Mouse (Mus musculus) thymus, adult 2 months (tissue): ENCODE measurements around the gene Lman2. TPM values are rescaled to one million over a fixed set of nuclear protein-coding genes. Genes with fewer than 3 reads are reported as not detected.
A peak's percentile ranks its signal among the peaks of the same experiment; 100 is the strongest.

ENCODE experiments used
- DNase-seq: peaks from one replicate; pipeline ENCODE4 v3.0.0; 2021
- H3K27ac ChIP-seq: fragments of 200-500 bp; 2 replicates; pipeline ENCODE4 v1.5.1; 2012; ENCODE audit warnings: low read length, control low read depth; ENCODE audit not compliant: control insufficient read depth, insufficient read depth
- H3K27me3 ChIP-seq: fragments of 200-500 bp; 2 replicates; pipeline ENCODE4 v1.6.1; 2012; ENCODE audit warnings: mild to moderate bottlenecking, low read length, moderate library complexity, mixed read lengths; ENCODE audit not compliant: control insufficient read depth, insufficient read depth
- H3K36me3 ChIP-seq: fragments of 200-500 bp; 2 replicates; pipeline ENCODE4 v1.6.1; 2012; ENCODE audit warnings: mild to moderate bottlenecking, low read length, moderate library complexity; ENCODE audit not compliant: control insufficient read depth, insufficient read depth
- H3K4me1 ChIP-seq: fragments of 200-500 bp; replicated peaks from 2 replicates; pipeline ENCODE4 v1.6.1; 2012; ENCODE audit warnings: low read length; ENCODE audit not compliant: control insufficient read depth, insufficient read depth
- H3K4me3 ChIP-seq: fragments of 200-500 bp; 2 replicates; pipeline ENCODE4 v1.5.1; 2012; ENCODE audit warnings: mild to moderate bottlenecking, low read length, control low read depth, moderate library complexity; ENCODE audit not compliant: control insufficient read depth, insufficient read depth
- CTCF ChIP-seq: fragments of 200-500 bp; IDR thresholded peaks from 2 replicates; pipeline ENCODE4 v1.5.1; 2012; ENCODE audit warnings: mild to moderate bottlenecking, control low read depth, low read length, moderate library complexity, borderline replicate concordance; ENCODE audit not compliant: control insufficient read depth, poor library complexity, insufficient read depth; ENCODE audit errors: extremely low read depth
- POLR2A ChIP-seq: fragments of 200-500 bp; IDR thresholded peaks from 2 replicates; pipeline ENCODE4 v1.6.1; 2012; ENCODE audit warnings: mild to moderate bottlenecking, low read length, control low read depth, moderate library complexity; ENCODE audit not compliant: control insufficient read depth, poor library complexity, insufficient read depth; ENCODE audit errors: extremely low read depth
- WGBS: fragments of 180-500 bp; shearing (Covaris S2); methylation state at CpG from one replicate; pipeline ENCODE4 v1.1.7; 2018; 5-methylcytosine and 5-hydroxymethylcytosine counted together
- polyA plus RNA-seq: library from polyadenylated mRNA; depleted of rRNA; stranded (reverse); fragments of >200 nt; gene quantifications from 2 replicates; pipeline ENCODE4 v1.2.3, GENCODE M21; 2012; rRNA removed

Gene Lman2
- polyA plus RNA-seq, 1 experiment = 139 TPM

DNA sequence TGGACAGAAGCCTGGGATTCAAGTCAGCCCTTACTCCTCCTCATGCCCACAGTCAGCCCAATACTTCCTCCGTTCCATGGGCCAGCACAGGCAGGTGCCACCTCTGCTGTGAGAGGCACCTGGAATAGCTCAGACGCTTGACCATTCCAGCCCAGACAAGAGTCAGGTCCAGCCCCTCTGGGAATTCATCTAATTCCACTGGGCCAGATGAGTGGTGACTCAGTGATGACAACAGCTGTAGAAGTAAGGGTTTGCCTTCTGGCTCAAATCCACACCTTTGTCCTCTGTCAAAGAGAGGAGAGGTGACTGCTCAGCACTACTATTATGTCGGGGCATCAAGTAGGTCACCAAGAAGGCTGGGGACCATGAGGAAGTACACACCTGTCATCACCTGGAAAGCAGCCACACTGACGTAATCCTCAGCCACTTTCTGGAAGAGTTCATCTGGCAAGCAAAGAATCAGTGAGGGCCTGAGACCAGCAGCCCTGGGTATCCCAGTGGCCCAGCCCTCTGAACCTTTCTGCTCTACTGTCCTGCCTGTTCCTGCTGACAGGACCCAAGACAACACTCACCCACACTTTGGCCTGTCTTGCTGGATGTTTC lies 42.6 kb downstream of the Lman2 start, which contains the start of gene Prelid1:
TSS of gene Prelid1 (plus strand) at position 570 of the 603 bp plus-strand sequence.
- peaks cover 20% of the 10 kb centered on the region for H3K4me1 ChIP-seq
- 96% methylated on average over 4 of the region's 4 CpGs for WGBS
- peak within 1 kb of the TSS; percentile 76 for H3K4me3 ChIP-seq
- H3K27me3 ChIP-seq = no peaks in the 10 kb centered on the region
- DNase-seq = no peak
- TF ChIP-seq POLR2A (no peak), CTCF (no peak)
- peaks cover 16% of the 10 kb centered on the region for H3K36me3 ChIP-seq
- H3K27ac ChIP-seq = no peak within 1 kb of the TSS

- TF ChIP-seq POLR2A (no peak), CTCF (no peak)
- DNase-seq = no peak
- Histone ChIP-seq H3K27me3 (no peaks in the 10 kb centered on the region), H3K36me3 (peaks cover 17% of the 10 kb centered on the region), H3K27ac (no peak overlapping the region), H3K4me3 (no peak overlapping the region), H3K4me1 (peaks cover 19% of the 10 kb centered on the region)
- WGBS = 49% methylated on average over 3 of the region's 3 CpGs
These were observed 44.2 kb downstream of the Lman2 start for GRCm38 (mm10) chr13:55318351-55318750.

DNA sequence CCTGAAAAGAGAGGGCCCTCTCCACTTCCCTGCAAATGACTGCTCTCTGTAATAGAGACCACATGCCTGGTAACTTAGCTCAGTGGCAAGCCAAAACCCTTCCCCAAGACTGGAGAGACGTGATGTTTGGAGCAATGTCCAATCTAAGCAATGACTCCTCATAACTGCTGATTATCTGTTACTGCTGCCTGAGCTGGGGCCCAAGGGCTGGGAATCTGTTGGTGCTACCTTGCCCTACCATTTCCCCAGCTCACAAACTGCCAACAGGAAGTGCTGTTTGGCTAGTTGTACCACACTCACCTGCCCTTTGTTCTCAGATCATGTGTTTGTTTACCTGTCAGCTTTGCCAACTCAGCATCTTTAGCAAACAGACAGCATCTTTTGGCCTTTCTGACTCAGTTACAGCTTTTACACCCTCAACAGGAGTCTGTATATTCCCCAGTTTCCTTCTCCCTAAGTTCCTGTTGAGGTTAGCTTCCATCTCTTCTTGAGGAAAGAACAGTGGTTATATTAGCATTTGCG lies 47.6 kb downstream of the Lman2 start:
- Histone ChIP-seq H3K36me3 (peaks cover 48% of the 10 kb centered on the region), H3K27ac (no peak overlapping the region), H3K27me3 (no peaks in the 10 kb centered on the region), H3K4me3 (no peak overlapping the region), H3K4me1 (no peaks in the 10 kb centered on the region)
- 81% methylated on average over 2 of the region's 2 CpGs for WGBS
- DNase-seq = no peak
- no peak for TF ChIP-seq POLR2A
- no peak for TF ChIP-seq CTCF

DNA sequence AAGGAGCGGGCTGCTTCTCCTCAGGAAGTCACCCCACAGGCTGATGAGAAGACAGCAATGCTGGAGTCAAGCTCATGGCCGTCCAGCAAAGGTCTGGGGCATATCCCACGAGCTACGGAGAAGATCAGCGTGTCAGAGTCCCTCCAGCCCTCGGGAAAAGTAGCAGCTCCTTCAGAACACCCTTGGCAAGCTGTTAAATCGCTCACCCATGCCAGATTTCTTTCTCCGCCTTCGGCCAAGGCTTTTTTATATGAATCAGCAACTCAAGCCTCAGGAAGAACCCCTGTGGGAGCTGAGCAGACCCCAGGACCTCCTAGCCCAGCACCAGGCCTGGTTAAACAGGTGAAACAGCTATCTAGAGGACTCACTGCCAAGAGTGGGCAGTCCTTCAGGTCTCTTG lies 49.5 kb downstream of the Lman2 start:
- TF ChIP-seq CTCF = no peak
- TF ChIP-seq POLR2A = no peak
- WGBS = 92% methylated on average over 9 of the region's 9 CpGs
- peaks cover 63% of the 10 kb centered on the region for H3K36me3 ChIP-seq

GRCm38 (mm10) chr13:55312028-55312630 lies 50.5 kb downstream of the Lman2 start:
- 99% methylated on average over 8 of the region's 8 CpGs for WGBS
- DNase-seq = no peak
- peaks cover 72% of the 10 kb centered on the region for H3K36me3 ChIP-seq

More for the DNA sequence above, 49.5 kb downstream of the Lman2 start:
- no peaks in the 10 kb centered on the region for H3K4me1 ChIP-seq
- DNase-seq = no peak
- no peaks in the 10 kb centered on the region for H3K27me3 ChIP-seq
- H3K27ac ChIP-seq = no peak overlapping the region
- no peak overlapping the region for H3K4me3 ChIP-seq

DNA sequence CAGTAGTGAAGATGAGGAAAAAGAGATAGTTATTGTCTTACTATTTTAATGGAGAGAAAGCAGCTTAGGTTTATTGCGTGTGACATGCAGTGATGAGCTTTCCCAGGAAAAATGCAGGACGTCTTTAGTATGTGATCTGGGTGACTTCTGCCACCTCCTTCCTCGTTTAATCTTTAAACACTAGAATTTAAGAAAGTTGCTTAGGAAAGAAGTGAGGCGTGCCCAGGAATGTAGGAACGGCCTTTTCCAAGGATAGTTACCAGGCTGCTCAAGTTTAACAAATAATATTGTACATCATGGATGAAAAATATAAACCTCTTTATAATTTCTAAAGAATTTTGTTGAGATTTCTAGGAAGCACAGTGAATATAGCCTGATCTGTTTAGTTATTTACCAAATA lies 61.7 kb downstream of the Lman2 start:
- Histone ChIP-seq H3K27me3 (no peaks in the 10 kb centered on the region), H3K27ac (no peak overlapping the region), H3K36me3 (peaks cover 90% of the 10 kb centered on the region), H3K4me3 (no peak overlapping the region), H3K4me1 (no peaks in the 10 kb centered on the region)
- no peak for DNase-seq
- 97% methylated on average over 5 of the region's 5 CpGs for WGBS
- no peak for TF ChIP-seq POLR2A
- TF ChIP-seq CTCF = no peak

More at GRCm38 (mm10) chr13:55312028-55312630, 50.5 kb downstream of the Lman2 start:
- no peaks in the 10 kb centered on the region for H3K4me1 ChIP-seq
- no peak overlapping the region for H3K4me3 ChIP-seq
- H3K27ac ChIP-seq = no peak overlapping the region
- H3K27me3 ChIP-seq = no peaks in the 10 kb centered on the region
- no peak for TF ChIP-seq CTCF
- no peak for TF ChIP-seq POLR2A

- 100% methylated on average over 1 of the region's 1 CpGs for WGBS
- Histone ChIP-seq H3K36me3 (peaks cover 88% of the 10 kb centered on the region), H3K27me3 (no peaks in the 10 kb centered on the region), H3K27ac (no peak overlapping the region), H3K4me3 (no peak overlapping the region), H3K4me1 (no peaks in the 10 kb centered on the region)
- TF ChIP-seq CTCF = no peak
- TF ChIP-seq POLR2A = no peak
- no peak for DNase-seq
These were observed 65.8 kb downstream of the Lman2 start for GRCm38 (mm10) chr13:55296760-55297159.

Other genes with a start within 250 kb of the Lman2 start
- gene Gm17617, start 229.2 kb downstream of the Lman2 start, polyA plus RNA-seq = not detected in 2 replicates
- 0.50 and 0.63 TPM in 2 replicates for gene Fgfr4, start 210.1 kb downstream of the Lman2 start, polyA plus RNA-seq
- 32.8 and 38.6 TPM in 2 replicates for gene Nsd1, start 153.0 kb downstream of the Lman2 start, polyA plus RNA-seq
- gene Prelid1, start 42.3 kb downstream of the Lman2 start, polyA plus RNA-seq = 493 and 534 TPM in 2 replicates
- 112 and 119 TPM in 2 replicates for gene Rab24, start 40.8 kb downstream of the Lman2 start, polyA plus RNA-seq
- 122 and 153 TPM in 2 replicates for gene Mxd3, start 33.0 kb downstream of the Lman2 start, polyA plus RNA-seq
- gene Rgs14, start 6.9 kb upstream of the Lman2 start, polyA plus RNA-seq = 179 and 220 TPM in 2 replicates
- 0.83 and 6.0 TPM in 2 replicates for gene Slc34a1, start 35.4 kb upstream of the Lman2 start, polyA plus RNA-seq
- not detected in 2 replicates for gene Pfn3, start 52.4 kb upstream of the Lman2 start, polyA plus RNA-seq
- 0.39 and 1.6 TPM in 2 replicates for gene F12, start 64.0 kb upstream of the Lman2 start, polyA plus RNA-seq
- gene Grk6, start 82.3 kb upstream of the Lman2 start, polyA plus RNA-seq = 228 and 238 TPM in 2 replicates
- 33.8 and 52.2 TPM in 2 replicates for gene Prr7, start 101.5 kb upstream of the Lman2 start, polyA plus RNA-seq
- gene Dbn1, start 125.3 kb upstream of the Lman2 start, polyA plus RNA-seq = 7.8 and 9.8 TPM in 2 replicates
- gene Pdlim7, start 150.9 kb upstream of the Lman2 start, polyA plus RNA-seq = 25.6 and 29.5 TPM in 2 replicates
- gene Dok3, start 166.5 kb upstream of the Lman2 start, polyA plus RNA-seq = 18.2 and 21.9 TPM in 2 replicates
- 97.8 and 100.0 TPM in 2 replicates for gene Ddx41, start 173.9 kb upstream of the Lman2 start, polyA plus RNA-seq
- gene Fam193b, start 208.3 kb upstream of the Lman2 start, polyA plus RNA-seq = 381 and 409 TPM in 2 replicates
- 73.4 and 76.8 TPM in 2 replicates for gene Tmed9, start 210.9 kb upstream of the Lman2 start, polyA plus RNA-seq
- 45.3 and 47.2 TPM in 2 replicates for gene B4galt7, start 237.1 kb upstream of the Lman2 start, polyA plus RNA-seq